Mouse (Mus musculus): ENCODE results near the gene Rexo1. TPM values are rescaled to one million over a fixed set of nuclear protein-coding genes. Genes with fewer than 3 reads are reported as not detected.
"Not testable (repeated sequence)": the region's sequence is repeated elsewhere in the genome, so short reads cannot be mapped to it uniquely, and the experiment has no call there.

Rexo1 gene
- polyA plus RNA-seq (2015; fragmentation: Nextera tagmentation; extraction: Ambion mirVana) = 24.1 and 25.5 TPM in 2 replicates

DNA sequence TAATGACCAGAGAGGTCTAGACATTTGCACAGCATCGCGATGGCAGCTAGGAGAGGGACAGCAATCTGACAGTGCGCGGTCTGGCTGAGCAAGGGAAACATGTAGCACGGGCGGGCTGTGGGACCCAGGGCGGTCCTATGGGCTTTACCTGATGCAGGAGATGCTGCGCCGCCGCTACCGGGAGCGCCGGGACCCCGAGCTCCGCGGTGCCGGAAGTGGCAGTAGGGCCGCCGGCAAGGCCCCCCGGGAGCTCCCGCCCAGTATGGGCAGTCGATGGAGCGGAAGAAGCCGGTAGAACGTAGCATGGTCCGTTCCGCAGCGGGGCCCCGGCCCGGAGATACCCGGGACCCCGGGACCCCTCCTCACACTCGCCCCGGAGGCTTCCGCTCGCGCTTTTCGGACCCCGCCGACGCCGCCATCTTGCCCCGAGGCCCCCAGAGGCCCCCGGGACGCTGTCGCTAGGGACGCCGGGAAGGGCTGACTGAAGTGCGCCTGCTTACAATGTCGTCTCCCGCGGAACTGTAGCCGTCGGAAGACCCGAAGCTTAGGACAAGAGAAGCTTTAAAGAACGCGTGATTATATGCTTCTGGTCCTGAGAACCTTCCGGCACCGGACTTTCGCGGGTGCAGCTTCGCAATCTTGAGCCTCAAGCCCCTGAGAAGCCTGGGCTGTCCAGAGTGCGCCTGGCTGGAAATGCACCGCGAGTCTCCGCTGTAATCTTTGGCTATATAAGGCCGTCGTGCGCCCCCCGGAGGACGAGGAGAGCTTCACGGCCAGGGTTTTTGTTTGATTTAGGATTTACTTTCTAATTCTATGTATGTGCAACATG is at the start of gene Rexo1:
Rexo1 (minus strand) TSS at position 445 of the 829 bp plus-strand sequence.
- DNase-seq (ENCODE audit: low spot score) = peak; percentile 96

DNA sequence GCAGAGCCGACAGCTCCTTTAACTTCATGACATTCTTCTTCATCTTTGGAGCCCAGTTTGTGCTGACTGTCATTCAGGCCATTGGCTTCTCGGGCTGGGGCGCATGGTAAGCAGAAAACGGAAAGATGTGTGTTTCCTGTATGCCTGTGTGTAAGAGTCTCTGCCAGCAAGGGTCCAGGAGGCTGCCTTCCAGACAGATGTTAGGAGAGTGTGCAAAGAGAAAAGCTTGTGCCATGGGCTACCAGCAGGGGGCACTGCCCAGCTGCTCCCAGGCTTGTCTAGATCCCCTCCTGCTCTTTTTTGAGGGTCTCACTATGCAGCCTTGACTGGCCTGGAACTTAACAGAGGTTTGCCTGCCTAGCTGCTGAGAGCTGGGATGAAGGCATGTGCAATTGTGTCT is 49.7 kb upstream of the Rexo1 start:
- peak; percentile 86 for DNase-seq (ENCODE audit: low spot score)

DNA sequence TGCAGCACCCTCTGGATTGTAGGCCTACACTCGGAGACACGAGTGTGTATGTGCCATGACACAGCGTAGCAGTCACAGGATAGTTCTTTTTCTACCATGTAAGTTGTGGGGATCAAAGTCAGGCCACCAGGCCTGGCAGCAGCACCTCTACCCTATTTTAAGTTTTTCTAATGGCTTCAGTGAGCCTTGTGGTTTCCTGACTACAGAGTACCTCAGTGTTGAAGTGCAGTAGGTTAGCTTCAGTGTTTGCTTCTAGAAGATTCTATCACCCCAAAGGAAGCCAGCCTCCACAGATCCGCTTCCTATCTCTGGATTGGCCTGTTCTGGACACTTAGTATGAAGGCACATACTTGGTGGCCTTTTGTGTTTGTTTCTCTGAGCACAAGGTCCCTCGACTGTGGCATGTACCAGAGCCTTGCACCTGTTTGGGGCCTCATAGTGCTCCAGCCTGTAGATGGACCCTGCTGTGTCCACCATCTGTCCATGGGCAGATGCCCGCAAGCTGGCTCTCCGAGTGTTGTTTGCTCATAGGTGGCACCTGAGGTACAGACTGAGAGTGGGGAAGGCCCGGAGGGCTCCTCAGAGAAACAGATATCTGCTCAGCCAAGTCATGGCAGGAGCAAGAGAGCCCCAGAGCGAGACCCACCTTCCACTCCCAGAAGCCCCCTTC is 48.9 kb upstream of the Rexo1 start:
- DNase-seq (ENCODE audit: low spot score) = no peak

DNA sequence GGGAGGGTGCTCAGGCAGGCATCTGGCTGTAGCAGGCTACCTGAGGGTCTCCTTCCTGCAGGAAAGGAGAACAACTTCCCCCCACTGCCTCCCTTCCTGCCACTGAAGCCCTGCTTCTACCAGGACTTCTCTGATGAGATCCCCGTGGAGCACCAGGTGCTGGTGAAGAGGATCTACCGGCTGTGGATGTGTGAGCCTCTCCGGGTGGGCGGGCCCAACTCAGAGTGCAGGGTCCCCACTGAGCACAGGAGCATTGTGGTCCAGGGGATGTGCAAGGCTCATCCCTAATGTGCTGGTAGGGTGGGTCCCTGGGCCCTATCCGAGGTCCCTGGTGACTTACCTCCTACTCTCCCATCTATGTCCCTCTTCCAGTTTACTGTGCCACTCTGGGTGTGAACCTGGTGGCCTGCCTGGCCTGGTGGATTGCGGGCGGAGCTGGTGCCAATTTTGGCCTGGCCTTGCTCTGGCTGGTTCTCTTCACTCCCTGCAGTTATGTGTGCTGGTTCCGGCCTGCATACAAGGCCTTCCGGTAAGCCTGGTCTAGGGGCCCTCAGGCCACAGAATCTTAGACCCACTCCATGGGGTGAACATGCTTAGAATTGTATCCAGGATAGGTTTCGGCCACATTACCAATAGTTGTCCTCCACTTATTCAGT is 48.0 kb upstream of the Rexo1 start:
- no peak for DNase-seq (ENCODE audit: low spot score)

DNA sequence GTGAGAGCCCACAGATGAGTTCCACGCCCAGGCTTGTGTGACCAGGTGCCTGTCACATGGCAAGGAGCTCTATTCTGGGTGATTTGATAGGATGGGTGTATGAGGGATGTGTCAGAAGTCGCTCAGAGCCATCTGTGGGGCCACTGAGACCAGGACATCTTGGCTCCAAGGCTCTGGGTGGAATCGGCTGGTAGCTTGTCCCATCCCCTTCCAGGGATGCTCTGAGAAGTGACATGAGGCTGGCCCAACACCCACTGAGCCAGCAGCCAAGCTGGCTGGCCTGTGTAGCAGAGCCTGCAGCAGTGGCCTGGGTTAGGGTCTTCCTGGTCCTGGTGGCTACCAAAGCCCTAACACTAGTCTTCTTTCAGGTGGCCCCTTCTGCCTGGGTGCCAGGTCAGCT is 47.1 kb upstream of the Rexo1 start:
- DNase-seq (ENCODE audit: low spot score) = no peak

DNA sequence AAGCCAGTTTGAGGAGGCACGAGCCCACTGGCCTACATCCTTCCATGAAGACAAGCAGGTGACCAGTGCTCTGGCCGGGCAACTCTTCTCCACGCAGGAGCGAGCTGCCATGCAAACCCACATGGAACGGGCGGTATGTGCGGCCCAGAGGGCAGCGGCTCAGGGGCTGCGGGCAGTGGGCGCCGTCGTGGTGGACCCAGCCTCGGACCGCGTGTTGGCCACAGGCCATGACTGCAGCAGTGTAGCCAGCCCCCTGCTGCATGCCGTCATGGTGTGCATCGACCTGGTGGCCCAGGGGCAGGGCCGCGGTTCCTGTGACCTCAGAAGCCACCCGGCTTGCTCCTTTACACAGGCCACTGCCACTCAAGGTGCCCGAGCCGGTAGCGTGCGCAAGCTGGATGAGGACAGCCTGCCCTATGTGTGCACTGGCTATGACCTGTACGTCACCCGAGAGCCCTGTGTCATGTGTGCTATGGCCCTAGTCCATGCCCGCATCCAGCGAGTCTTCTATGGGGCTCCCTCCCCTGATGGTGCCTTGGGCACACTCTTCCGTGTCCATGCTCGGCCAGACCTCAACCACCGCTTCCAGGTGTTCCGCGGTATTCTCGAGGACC is 45.5 kb upstream of the Rexo1 start:
- DNase-seq (ENCODE audit: low spot score) = no peak

DNA sequence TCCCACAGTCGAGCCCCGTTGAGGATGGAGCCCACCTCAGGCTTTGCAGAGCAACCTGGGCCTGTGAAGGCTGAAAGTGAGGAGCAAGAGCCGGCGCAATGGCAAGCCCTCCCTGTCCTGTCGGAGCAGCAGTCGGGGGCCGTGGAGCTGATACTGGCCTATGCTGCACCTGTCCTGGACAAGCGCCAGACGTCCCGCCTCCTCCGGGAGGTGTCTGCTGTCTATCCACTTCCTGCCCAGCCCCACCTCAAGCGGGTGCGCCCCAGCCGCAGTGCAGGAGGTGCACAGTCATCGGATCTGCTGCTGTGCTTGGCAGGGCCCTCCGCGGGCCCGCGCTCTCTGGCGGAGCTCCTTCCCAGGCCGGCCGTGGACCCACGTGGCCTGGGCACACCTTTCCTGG is 44.9 kb upstream of the Rexo1 start:
- peak; percentile 55 for DNase-seq (ENCODE audit: low spot score)

DNA sequence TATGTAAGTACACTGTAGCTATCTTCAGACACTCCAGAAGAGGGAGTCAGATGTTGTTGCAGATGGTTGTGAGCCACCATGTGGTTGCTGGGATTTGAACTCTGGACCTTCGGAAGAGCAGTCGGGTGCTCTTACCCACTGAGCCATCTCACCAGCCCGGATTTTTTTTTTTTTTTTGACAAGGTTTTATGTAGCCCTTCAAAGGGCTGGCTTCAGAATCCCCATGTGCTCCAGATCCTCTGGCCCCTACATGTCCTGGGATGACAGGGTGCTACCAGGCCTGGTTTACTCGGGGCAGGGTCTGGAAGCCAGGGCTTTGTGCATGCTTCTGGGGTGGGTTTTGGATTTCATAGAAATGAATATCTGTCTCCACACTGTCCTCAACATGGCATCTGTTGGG is 44.4 kb upstream of the Rexo1 start, which contains the start of gene Gm49322:
Gm49322 (plus strand) TSS at position 301 of the 400 bp plus-strand sequence.
- DNase-seq (ENCODE audit: low spot score) = not testable (repeated sequence)

DNA sequence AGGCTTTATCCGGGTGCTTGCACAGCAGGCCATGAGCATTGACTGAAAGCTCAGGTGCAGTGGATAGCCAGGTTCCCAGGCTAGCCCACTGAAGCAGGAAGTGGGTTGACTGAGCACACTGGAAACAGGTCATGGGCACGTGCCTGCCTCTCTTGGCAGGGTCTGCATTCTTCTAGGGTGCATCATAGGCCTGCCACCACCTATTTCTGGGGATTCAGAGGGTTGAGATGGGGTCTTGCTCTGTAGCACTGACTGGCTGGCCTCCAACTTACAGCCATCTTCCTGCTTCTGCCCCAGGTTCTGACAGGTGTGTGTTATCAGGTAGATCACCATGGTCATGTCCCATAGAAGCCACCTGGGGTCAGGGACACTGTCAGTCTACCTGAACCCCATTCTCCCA is 43.6 kb upstream of the Rexo1 start:
- DNase-seq (ENCODE audit: low spot score) = no peak

DNA sequence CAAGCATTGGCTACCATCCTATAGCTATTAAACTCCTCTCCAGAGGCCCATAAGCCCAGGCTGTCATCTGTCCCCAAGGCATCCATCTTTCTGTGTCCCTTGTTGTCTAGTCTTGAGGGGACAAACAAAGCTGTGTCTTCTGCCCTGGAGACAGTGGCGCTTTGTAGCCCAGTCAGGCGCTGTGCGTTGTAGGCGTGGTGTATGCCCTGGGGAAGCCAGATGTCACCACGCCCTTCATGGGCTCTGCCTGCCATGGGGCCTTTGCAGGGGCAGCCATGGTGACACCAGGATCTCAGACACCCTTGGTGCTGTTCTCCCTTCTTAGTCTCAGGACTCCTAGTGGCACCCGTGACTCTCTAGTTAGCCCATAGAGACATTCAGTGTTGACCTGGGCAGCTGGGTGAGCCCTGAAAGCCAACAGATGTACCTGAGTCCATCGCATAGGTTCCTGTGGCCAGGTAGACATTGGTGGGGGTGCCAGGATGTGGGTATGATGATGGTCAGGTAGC is 42.7 kb upstream of the Rexo1 start:
- DNase-seq (ENCODE audit: low spot score) = no peak

DNA sequence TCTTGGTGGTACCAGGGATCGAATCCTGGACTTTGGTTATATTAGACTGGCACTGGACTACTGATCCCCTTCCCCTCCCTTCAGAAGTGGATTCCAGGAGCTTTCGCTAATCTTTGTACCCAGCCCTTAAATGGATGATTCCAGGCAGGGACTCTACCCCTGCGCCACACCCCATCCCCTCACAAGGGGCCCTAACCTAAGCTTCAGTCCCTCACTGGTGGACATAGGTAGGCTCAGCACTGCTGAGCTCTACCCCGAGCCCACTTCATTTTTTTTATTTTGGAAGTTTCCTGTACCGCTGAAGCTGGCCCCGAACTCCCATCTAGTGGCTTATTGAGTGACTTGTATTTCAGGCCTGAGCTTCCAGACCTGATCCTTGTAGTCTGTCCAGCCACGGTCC is 42.0 kb upstream of the Rexo1 start:
- DNase-seq (ENCODE audit: low spot score) = no peak

DNA sequence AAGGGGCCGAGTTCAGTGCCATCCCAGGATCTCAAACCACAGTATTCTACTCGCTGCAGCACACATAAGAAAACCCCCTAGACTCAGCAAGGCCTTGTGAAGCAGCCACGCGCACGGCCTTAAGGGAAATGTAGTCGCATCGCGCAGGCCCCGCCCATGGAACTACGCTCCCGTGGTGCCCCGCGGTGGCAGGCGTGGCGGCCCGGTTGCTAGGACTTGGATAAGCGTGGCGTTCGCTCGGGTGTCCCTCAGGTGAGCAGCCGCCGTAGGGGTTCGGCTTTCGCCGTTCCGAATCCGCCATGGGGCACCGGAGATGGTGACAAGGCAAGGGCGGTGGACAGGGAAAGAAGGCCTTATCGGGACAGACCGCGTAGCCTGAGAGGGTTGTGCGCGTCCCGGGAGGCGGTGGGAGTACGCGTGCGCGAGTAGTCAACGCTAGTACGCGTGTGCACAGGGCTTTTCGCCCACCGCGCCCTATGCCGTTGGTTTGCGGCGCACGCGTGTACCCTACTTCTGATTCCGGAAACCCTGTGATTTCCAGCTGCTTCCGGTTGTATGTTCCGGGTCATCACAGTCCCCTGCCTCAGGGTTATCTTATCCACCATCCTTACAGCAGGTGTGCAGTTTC is 41.5 kb upstream of the Rexo1 start, which contains the start of the genes Scamp4 and Adat3:
Scamp4 (plus strand) TSS at position 175 of the 628 bp plus-strand sequence.
Adat3 (plus strand) TSS at position 183 of the 628 bp plus-strand sequence.
- peak; percentile 97 for DNase-seq (ENCODE audit: low spot score)

DNA sequence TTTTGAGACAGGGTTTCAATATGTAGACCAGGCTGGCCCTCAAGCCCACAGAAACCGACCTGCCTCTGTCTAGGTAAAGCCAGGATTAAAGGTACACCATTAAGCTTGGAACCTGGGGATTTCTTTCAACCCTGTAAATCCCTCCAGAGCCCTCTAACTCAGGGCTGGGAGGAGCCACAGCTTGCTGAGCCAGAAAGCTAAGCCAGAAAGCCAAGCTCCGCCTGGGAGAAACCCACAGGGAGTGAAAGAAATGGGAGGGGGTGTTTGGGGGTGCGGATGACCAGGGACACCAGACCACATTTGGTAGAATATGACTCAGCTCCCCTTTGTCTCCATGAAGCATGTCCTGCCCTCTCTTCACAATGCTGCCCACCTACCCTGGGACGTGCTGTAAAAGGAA is 35.0 kb upstream of the Rexo1 start:
- DNase-seq (ENCODE audit: low spot score) = no peak

DNA sequence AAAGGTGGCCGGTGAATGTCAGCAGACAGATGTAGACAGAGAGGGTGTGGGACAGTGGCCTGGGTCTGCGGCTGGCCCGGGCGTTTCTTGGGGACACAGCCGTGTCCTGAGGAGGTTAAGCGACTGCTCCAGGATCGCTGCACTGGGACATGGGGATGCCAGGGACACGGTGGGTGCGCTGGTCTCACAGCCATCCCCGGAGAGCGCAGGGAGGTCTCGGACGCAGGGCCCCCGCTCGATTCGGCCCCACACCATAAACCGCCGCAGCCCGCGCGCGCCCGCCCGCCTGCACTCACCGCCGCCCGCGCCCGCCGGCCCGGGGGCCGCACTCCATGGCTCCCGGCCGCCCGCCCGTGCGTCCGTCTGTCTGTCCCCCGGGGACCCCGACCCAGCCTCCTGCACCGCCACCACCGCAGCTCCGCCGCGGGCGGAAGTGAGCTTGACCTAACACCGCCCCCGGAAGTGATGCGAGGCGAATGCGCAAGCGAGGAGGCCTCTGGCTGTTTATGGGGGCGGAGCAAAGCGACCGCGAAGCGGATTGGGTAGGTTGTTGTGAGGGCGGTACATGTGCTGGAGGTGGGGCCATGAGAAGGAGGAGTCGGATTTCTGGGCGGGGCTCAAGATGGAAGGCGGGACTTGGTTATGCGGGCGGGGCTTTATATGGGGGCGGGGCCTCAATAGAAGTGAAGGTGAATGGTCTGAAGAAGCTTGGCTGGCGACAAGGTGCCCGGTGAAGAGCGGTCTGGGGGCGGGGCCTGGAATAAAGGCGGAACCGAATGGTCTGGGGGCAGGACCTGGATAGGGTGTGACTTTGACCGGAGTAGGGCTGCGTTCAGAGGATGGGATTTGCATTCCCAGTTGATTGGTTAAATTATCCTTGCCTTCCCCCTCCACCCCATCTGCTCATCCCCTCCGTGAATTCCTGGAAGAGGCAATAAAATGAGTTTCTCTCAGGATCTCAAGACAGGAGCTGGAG is 28.8 kb upstream of the Rexo1 start, which contains the start of gene Abhd17a:
Abhd17a (minus strand) TSS at position 463 of the 976 bp plus-strand sequence.
- peak; percentile 98 for DNase-seq (ENCODE audit: low spot score)

DNA sequence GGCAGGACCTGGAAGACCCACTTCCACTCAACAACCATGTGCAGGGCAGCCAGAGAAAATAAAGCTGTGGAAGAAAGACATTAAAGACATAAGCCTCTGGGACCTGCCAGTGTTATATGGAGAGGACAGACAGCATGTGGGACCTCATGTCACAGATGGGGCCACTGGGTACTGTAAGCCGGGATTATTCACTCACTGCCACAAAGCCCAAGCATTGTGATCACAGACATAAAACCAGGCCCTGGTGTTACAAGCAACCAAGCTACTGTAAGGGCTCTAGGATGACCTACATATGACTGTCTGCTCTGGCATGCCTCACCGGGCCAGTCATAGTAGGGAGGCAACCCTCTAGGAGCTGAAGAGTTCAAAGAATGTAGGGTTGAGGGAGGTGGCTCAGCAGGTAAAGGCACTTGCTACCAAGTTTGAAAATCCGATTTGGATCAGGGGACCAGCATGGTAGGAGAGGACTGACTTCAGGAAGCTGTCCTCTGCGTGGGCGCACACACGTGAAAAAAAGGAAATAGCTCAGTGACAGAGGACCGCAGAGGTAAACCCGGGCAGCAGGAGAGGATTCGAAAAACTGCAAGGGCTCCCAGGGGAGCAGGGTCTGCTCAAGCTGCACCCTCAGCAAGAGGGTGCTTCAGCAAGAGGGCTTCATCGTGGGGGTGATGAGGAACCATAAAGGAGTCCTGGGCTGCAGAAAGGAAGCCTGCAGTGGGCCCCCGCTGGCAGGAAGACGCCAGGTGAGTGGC is 27.9 kb upstream of the Rexo1 start:
- no peak for DNase-seq (ENCODE audit: low spot score)

DNA sequence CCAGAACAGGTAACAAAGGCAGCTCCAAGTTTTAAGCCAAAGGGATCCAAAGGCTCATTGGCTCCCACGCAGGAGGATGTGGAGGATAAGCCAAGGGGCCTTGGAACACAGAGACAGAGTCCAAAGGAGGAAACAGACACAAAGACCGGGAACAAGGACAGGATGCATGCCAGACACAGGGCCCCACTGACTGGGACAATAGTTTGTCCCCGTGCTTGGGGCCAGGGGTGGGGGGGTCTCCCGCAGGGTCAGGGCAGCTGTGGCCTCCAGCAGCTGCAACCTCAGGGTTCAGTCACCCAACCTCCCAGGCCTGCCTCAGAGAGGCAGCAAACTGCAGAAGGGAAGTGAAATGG is 25.9 kb upstream of the Rexo1 start:
- no peak for DNase-seq (ENCODE audit: low spot score)

DNA sequence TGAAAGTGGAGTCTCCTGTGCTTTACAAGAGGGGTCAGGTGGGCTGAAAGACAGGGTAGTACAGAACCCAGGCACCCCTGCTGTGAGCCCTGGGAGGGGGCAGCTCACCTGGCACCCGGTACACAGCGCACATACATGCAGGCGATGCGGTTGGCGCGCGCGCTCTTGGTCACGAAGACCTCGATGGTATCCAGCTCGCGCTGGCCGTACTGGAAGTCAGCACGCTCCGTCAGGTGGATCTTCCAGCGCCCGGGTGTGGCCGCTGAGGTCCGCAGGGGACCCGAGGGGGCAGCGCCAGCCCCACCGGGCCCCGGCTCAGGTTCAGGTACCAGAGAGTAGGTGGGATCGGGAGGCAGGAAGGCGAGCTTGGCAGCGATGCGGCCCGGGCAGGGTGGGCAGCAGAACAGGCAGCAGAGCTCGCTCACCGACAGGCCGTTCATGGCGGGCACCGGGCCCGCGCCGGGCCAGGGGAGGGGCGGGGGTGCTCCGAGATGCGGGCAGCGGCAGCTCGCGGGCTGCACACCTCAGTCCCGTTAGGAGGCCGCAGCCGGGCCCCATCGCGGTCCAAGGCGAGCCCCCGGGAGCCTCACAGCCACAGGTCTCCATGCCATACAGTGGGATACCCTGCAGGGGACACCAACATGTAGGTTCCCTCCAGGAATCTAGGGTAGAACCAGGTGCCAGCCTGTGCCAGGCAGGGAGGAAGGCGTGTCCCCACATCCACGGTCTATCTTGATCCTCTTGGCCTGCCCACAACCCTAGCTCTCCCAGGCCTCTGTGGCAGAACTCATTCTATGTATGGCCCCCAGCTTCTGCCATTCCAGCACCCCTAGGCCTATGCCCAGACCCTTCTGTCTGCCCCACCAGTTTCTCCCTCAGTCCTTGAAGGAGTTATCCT is 25.3 kb upstream of the Rexo1 start:
- DNase-seq (ENCODE audit: low spot score) = no peak

DNA sequence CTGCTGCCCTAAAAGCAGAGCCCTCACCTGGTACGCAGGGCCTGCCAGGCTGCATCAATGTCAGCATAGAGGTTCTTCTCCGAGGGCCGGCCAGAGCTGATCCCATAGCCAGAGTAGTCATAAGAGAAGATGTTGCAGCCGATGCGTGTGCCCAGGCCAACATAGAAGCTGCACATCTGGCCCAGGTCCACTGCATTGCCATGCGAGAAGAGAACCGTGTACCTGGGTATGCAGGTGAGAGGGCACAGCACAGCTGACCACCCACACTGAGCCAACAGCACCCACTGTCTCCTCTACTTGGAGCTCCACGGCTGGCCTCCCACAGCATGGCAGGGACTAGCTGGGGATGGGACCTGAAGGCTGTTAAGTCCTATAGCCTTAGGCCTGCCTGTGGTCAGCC is 24.2 kb upstream of the Rexo1 start:
- no peak for DNase-seq (ENCODE audit: low spot score)
